ENCODE assay signal across 24 mouse cellular contexts in genomic region chr9:15256214-15256613, GRCm38 (mm10). TPM values are rescaled to one million over a fixed set of nuclear protein-coding genes. Genes with fewer than 3 reads are reported as not detected.
A peak's percentile ranks its signal among the peaks of the same experiment; 100 is the strongest.
DNase-seq lines count a peak whose midpoint lies in the region; ATAC-seq and TF ChIP-seq lines count a peak whose summit lies in the region.
"Had no signal": no experiment of that assay in that cellular context is flagged by ENCODE, and none has a peak within 500 bp of the region (broad histone marks: within the 10 kb centered on the region; RNA-seq: fewer than 3 reads in every experiment).

No protein-coding gene starts in this region.

- DNase-seq in kidney, adult 8-10 months, result no peak
- no peak for DNase-seq in kidney, postnatal 0 days (ENCODE audit: low spot score)
- no peak for DNase-seq in kidney, postnatal 4 days
- no peak for DNase-seq in midbrain, postnatal 0 days (ENCODE audit: low spot score)
- no peak for DNase-seq in midbrain, embryonic 14.5 days
- DNase-seq: adrenal gland, adult 8-10 months; adrenal gland, postnatal 14 days; adrenal gland, postnatal 36 days; B cell, adult 2 months; cerebellum, adult 11-12 months; cerebellum, adult 2 months; cerebellum, adult 9-10 months; cerebellum, postnatal 10 days; cerebellum, postnatal 25 days had no signal

- ATAC-seq in kidney, embryonic 15.5 days (replicated peaks; ENCODE audit: low FRiP score), result peak; percentile 60; the same call in 1 of the 2 replicates
- peak; percentile 34; the same call in 1 of the 2 replicates for ATAC-seq in kidney, postnatal 0 days (replicated peaks; ENCODE audit: low FRiP score, low read depth)
- ATAC-seq in midbrain, postnatal 0 days (ENCODE audit: low FRiP score), result 0 out of 2 replicates have a peak, but pooled peaks have one; percentile 38
- ATAC-seq in midbrain, embryonic 14.5 days (ENCODE audit: low FRiP score, low TSS enrichment), result no peak
- ATAC-seq: activated CD4-positive, CD25-positive, alpha-beta regulatory T cell, adult 4 months; CD4-positive, CD25-positive, alpha-beta regulatory T cell, adult 4 months; forebrain, embryonic 13.5 days; forebrain, embryonic 15.5 days; Patski had no signal

- no peak overlapping the region for H3K4me2 ChIP-seq in kidney, embryonic 15.5 days
- no peak overlapping the region for H3K4me2 ChIP-seq in kidney, postnatal 0 days (ENCODE audit: low read length)
- H3K4me2 ChIP-seq in midbrain, postnatal 0 days (ENCODE audit: low read depth, low read length, poor library complexity, severe bottlenecking), result no peak overlapping the region
- no peak overlapping the region for H3K4me2 ChIP-seq in midbrain, embryonic 14.5 days (ENCODE audit: low read length)
- H3K4me2 ChIP-seq: embryonic facial prominence, embryonic 12.5 days; forebrain, embryonic 13.5 days; forebrain, embryonic 15.5 days had no signal

- H3K9me3 ChIP-seq in kidney, embryonic 15.5 days (replicated peaks), result no peaks in the 10 kb centered on the region
- no peaks in the 10 kb centered on the region for H3K9me3 ChIP-seq in kidney, postnatal 0 days (replicated peaks; ENCODE audit: low read length)
- H3K9me3 ChIP-seq in midbrain, postnatal 0 days (ENCODE audit: low read length), result no peaks in the 10 kb centered on the region
- no peaks in the 10 kb centered on the region for H3K9me3 ChIP-seq in midbrain, embryonic 14.5 days (ENCODE audit: control insufficient read depth, low read length)
- H3K9me3 ChIP-seq: embryonic facial prominence, embryonic 10.5 days; embryonic facial prominence, embryonic 12.5 days; forebrain, embryonic 13.5 days; forebrain, embryonic 15.5 days; G1E had no signal

- H3K36me3 ChIP-seq in kidney, embryonic 15.5 days, result peaks cover 11% of the 10 kb centered on the region
- H3K36me3 ChIP-seq in kidney, postnatal 0 days (ENCODE audit: insufficient read depth, low read length), result peaks cover 11% of the 10 kb centered on the region; the same call in 1 of the 2 replicates
- H3K36me3 ChIP-seq in midbrain, postnatal 0 days (ENCODE audit: insufficient read depth, low read length), result peaks cover 15% of the 10 kb centered on the region
- H3K36me3 ChIP-seq in midbrain, embryonic 14.5 days (ENCODE audit: control insufficient read depth, insufficient read depth, low read length), result peaks cover 15% of the 10 kb centered on the region

- H3K27me3 ChIP-seq in kidney, embryonic 15.5 days, result no peaks in the 10 kb centered on the region
- H3K27me3 ChIP-seq in kidney, postnatal 0 days (ENCODE audit: insufficient read depth, low read length), result no peaks in the 10 kb centered on the region
- no peaks in the 10 kb centered on the region for H3K27me3 ChIP-seq in midbrain, postnatal 0 days (ENCODE audit: insufficient read depth, low read length)
- no peaks in the 10 kb centered on the region for H3K27me3 ChIP-seq in midbrain, embryonic 14.5 days (ENCODE audit: control insufficient read depth, insufficient read depth, low read length)
- H3K27me3 ChIP-seq: CH12.LX; embryonic facial prominence, embryonic 12.5 days; forebrain, embryonic 13.5 days; forebrain, embryonic 15.5 days; Patski had no signal

- no peak overlapping the region for H3K27ac ChIP-seq in kidney, embryonic 15.5 days
- H3K27ac ChIP-seq in kidney, postnatal 0 days, result no peak overlapping the region; the same call in 1 of the 2 replicates
- H3K27ac ChIP-seq in midbrain, postnatal 0 days (ENCODE audit: low read depth, low read length), result no peak overlapping the region
- H3K27ac ChIP-seq in midbrain, embryonic 14.5 days (replicated peaks; ENCODE audit: low read depth, low read length), result no peak overlapping the region
- H3K27ac ChIP-seq: embryonic facial prominence, embryonic 10.5 days; embryonic facial prominence, embryonic 12.5 days; forebrain, embryonic 13.5 days; forebrain, embryonic 15.5 days had no signal

- 73% methylated on average over 3 of the region's 3 CpGs for WGBS in kidney, embryonic 15.5 days
- WGBS in kidney, postnatal 0 days, result 64% methylated on average over 3 of the region's 3 CpGs
- WGBS in midbrain, postnatal 0 days, result 73% methylated on average over 3 of the region's 3 CpGs
- 68% methylated on average over 3 of the region's 3 CpGs for WGBS in midbrain, embryonic 14.5 days

- H3K4me3 ChIP-seq in kidney, embryonic 15.5 days (replicated peaks), result no peak overlapping the region
- no peak overlapping the region for H3K4me3 ChIP-seq in kidney, postnatal 0 days (replicated peaks; ENCODE audit: low read depth, low read length)
- H3K4me3 ChIP-seq in midbrain, postnatal 0 days (ENCODE audit: low read depth, low read length), result no peak overlapping the region
- no peak overlapping the region for H3K4me3 ChIP-seq in midbrain, embryonic 14.5 days (replicated peaks; ENCODE audit: low read depth, low read length)
- H3K4me3 ChIP-seq: embryonic facial prominence, embryonic 10.5 days; embryonic facial prominence, embryonic 12.5 days; forebrain, embryonic 13.5 days; forebrain, embryonic 15.5 days had no signal

- no peak for TF ChIP-seq CTCF in kidney, postnatal 0 days (IDR thresholded peaks at IDR 0.05; ENCODE audit: low read depth)
- TF ChIP-seq CTCF in midbrain, postnatal 0 days (IDR thresholded peaks at IDR 0.05), result no peak

- no peak overlapping the region for H3K9ac ChIP-seq in kidney, embryonic 15.5 days
- no peak overlapping the region for H3K9ac ChIP-seq in kidney, postnatal 0 days (ENCODE audit: low read depth, low read length)
- no peak overlapping the region for H3K9ac ChIP-seq in midbrain, postnatal 0 days (replicated peaks; ENCODE audit: low read length, poor library complexity, severe bottlenecking)
- H3K9ac ChIP-seq in midbrain, embryonic 14.5 days (replicated peaks; ENCODE audit: low read length), result no peak overlapping the region
- H3K9ac ChIP-seq: embryonic facial prominence, embryonic 12.5 days; forebrain, embryonic 13.5 days; forebrain, embryonic 15.5 days had no signal

- no peaks in the 10 kb centered on the region for H3K4me1 ChIP-seq in kidney, embryonic 15.5 days
- no peaks in the 10 kb centered on the region for H3K4me1 ChIP-seq in kidney, postnatal 0 days (replicated peaks; ENCODE audit: insufficient read depth, low read length)
- H3K4me1 ChIP-seq in midbrain, postnatal 0 days (ENCODE audit: insufficient read depth, low read length), result no peaks in the 10 kb centered on the region
- no peaks in the 10 kb centered on the region for H3K4me1 ChIP-seq in midbrain, embryonic 14.5 days (ENCODE audit: control insufficient read depth, insufficient read depth, low read length)
- H3K4me1 ChIP-seq: embryonic facial prominence, embryonic 10.5 days; embryonic facial prominence, embryonic 12.5 days; forebrain, embryonic 13.5 days; forebrain, embryonic 15.5 days had no signal

RNA-seq across cellular contexts. Expression of gene Vstm5, which starts 17.4 kb away (rescaled TPM):
- polyA plus RNA-seq in kidney, embryonic 15.5 days (2015; fragmentation: Nextera tagmentation; extraction: Ambion mirVana), result 6.0 and 6.9 TPM in 2 replicates
- polyA plus RNA-seq in kidney, postnatal 0 days (2015; fragmentation: Nextera tagmentation; extraction: Ambion mirVana), result 9.4 and 10.5 TPM in 2 replicates
- 37.4 and 43.4 TPM in 2 replicates for total RNA-seq in midbrain, postnatal 0 days (2014; rRNA removed)
- polyA plus RNA-seq in midbrain, postnatal 0 days (2015; fragmentation: Nextera tagmentation; extraction: Ambion mirVana), result 30.6 and 37.2 TPM in 2 replicates
- 19.8 and 21.6 TPM in 2 replicates for polyA plus RNA-seq in midbrain, embryonic 14.5 days (2014; fragmentation: Nextera tagmentation; extraction: Ambion mirVana)
- total RNA-seq: CH12.LX, G1E had no signal
- polyA plus RNA-seq: activated CD4-positive, CD25-positive, alpha-beta regulatory T cell, adult 4 months; G1E had no signal

RNA-seq across cellular contexts. Expression of gene Med17, which starts 23.5 kb away (rescaled TPM):
- polyA plus RNA-seq in kidney, embryonic 15.5 days (2015; fragmentation: Nextera tagmentation; extraction: Ambion mirVana), result 35.4 and 39.2 TPM in 2 replicates
- 30.9 and 36.2 TPM in 2 replicates for polyA plus RNA-seq in kidney, postnatal 0 days (2015; fragmentation: Nextera tagmentation; extraction: Ambion mirVana)
- total RNA-seq in midbrain, postnatal 0 days (2014; rRNA removed), result 28.6 and 28.8 TPM in 2 replicates
- polyA plus RNA-seq in midbrain, postnatal 0 days (2015; fragmentation: Nextera tagmentation; extraction: Ambion mirVana), result 19.4 and 24.6 TPM in 2 replicates
- 35.4 and 43.4 TPM in 2 replicates for polyA plus RNA-seq in midbrain, embryonic 14.5 days (2014; fragmentation: Nextera tagmentation; extraction: Ambion mirVana)

RNA-seq across cellular contexts. Expression of gene Taf1d, which starts 49.8 kb away (rescaled TPM):
- 94.4 and 94.9 TPM in 2 replicates for polyA plus RNA-seq in kidney, embryonic 15.5 days (2015; fragmentation: Nextera tagmentation; extraction: Ambion mirVana)
- 66.9 and 72.6 TPM in 2 replicates for polyA plus RNA-seq in kidney, postnatal 0 days (2015; fragmentation: Nextera tagmentation; extraction: Ambion mirVana)
- 46.0 and 50.1 TPM in 2 replicates for total RNA-seq in midbrain, postnatal 0 days (2014; rRNA removed)
- 45.5 and 49.1 TPM in 2 replicates for polyA plus RNA-seq in midbrain, postnatal 0 days (2015; fragmentation: Nextera tagmentation; extraction: Ambion mirVana)
- 44.0 and 46.1 TPM in 2 replicates for polyA plus RNA-seq in midbrain, embryonic 14.5 days (2014; fragmentation: Nextera tagmentation; extraction: Ambion mirVana)

RNA-seq across cellular contexts. Expression of gene 4931406C07Rik, which starts 50.0 kb away (rescaled TPM):
- polyA plus RNA-seq in kidney, embryonic 15.5 days (2015; fragmentation: Nextera tagmentation; extraction: Ambion mirVana), result 18.2 and 20.7 TPM in 2 replicates
- polyA plus RNA-seq in kidney, postnatal 0 days (2015; fragmentation: Nextera tagmentation; extraction: Ambion mirVana), result 55.2 and 58.6 TPM in 2 replicates
- 16.4 and 16.7 TPM in 2 replicates for total RNA-seq in midbrain, postnatal 0 days (2014; rRNA removed)
- polyA plus RNA-seq in midbrain, postnatal 0 days (2015; fragmentation: Nextera tagmentation; extraction: Ambion mirVana), result 11.6 and 14.8 TPM in 2 replicates
- 10.7 and 13.4 TPM in 2 replicates for polyA plus RNA-seq in midbrain, embryonic 14.5 days (2014; fragmentation: Nextera tagmentation; extraction: Ambion mirVana)
